Mouse (Mus musculus) embryo, embryonic 9.5 days (tissue): ENCODE measurements around the gene Gm10803.
"Not testable (repeated sequence)": the region's sequence is repeated elsewhere in the genome, so short reads cannot be mapped to it uniquely, and the experiment has no call there.

Source experiments
- DNase-seq: peaks from one replicate; pipeline ENCODE4 v3.0.0-alpha.2; 2017; ENCODE audit errors: extremely low spot score

Gm10803 gene

GRCm38 (mm10) chr2:93560268-93560667 is at the start of gene Gm10803:
TSS of gene Gm10803 (plus strand) at chr2:93560568.
- not testable (repeated sequence) for DNase-seq

- DNase-seq, result no peak
Measured at GRCm38 (mm10) chr2:93510839-93511238, 49.5 kb upstream of the Gm10803 start.

GRCm38 (mm10) chr2:93512130-93512529 is 48.2 kb upstream of the Gm10803 start:
- no peak for DNase-seq

- no peak for DNase-seq
Measured at GRCm38 (mm10) chr2:93515246-93515645, 45.1 kb upstream of the Gm10803 start.

GRCm38 (mm10) chr2:93521042-93521441 is 39.3 kb upstream of the Gm10803 start:
- DNase-seq, result no peak

- no peak for DNase-seq
Measured at GRCm38 (mm10) chr2:93521571-93521970, 38.8 kb upstream of the Gm10803 start.

GRCm38 (mm10) chr2:93522005-93522404 is 38.4 kb upstream of the Gm10803 start:
- DNase-seq, result no peak

- DNase-seq, result no peak
Measured at GRCm38 (mm10) chr2:93525033-93525762, 35.2 kb upstream of the Gm10803 start.

- DNase-seq, result no peak
Measured at GRCm38 (mm10) chr2:93529602-93530001, 30.8 kb upstream of the Gm10803 start.

- no peak for DNase-seq
Measured at GRCm38 (mm10) chr2:93533891-93534290, 26.5 kb upstream of the Gm10803 start.

GRCm38 (mm10) chr2:93537385-93537967 is 22.9 kb upstream of the Gm10803 start:
- DNase-seq, result no peak

GRCm38 (mm10) chr2:93538140-93538539 is 22.2 kb upstream of the Gm10803 start:
- no peak for DNase-seq

- DNase-seq, result no peak
Measured at GRCm38 (mm10) chr2:93541771-93542170, 18.6 kb upstream of the Gm10803 start.

GRCm38 (mm10) chr2:93552676-93553521 is 7.5 kb upstream of the Gm10803 start:
- no peak for DNase-seq

GRCm38 (mm10) chr2:93553905-93554304 is 6.5 kb upstream of the Gm10803 start:
- no peak for DNase-seq

GRCm38 (mm10) chr2:93565647-93566046 is 5.3 kb downstream of the Gm10803 start:
- DNase-seq, result no peak

- peak; percentile 38 for DNase-seq
Measured at GRCm38 (mm10) chr2:93567675-93568074, 7.3 kb downstream of the Gm10803 start.

- DNase-seq, result no peak
Measured at GRCm38 (mm10) chr2:93572565-93572964, 12.2 kb downstream of the Gm10803 start.

GRCm38 (mm10) chr2:93581271-93581670 is 20.9 kb downstream of the Gm10803 start:
- no peak for DNase-seq

- DNase-seq, result no peak
Measured at GRCm38 (mm10) chr2:93585821-93586220, 25.5 kb downstream of the Gm10803 start.

GRCm38 (mm10) chr2:93587446-93587845 is 27.1 kb downstream of the Gm10803 start:
- no peak for DNase-seq

GRCm38 (mm10) chr2:93589875-93590274 is 29.5 kb downstream of the Gm10803 start:
- no peak for DNase-seq

GRCm38 (mm10) chr2:93591706-93592105 is 31.3 kb downstream of the Gm10803 start:
- DNase-seq, result no peak
